Mouse (Mus musculus) spleen, embryonic (tissue): ENCODE measurements around the gene Ywhab.

Source experiments
- CTCF ChIA-PET: fragments of 350-600 bp; sonication (Branson Sonifier 250); formaldehyde crosslinking; loops from one replicate; lab custom pipeline; 2022; lab: Charles Lee

The Ywhab gene

GRCm38 (mm10) chr2:163994654-163994976 lies at the start of gene Ywhab:
Gene Ywhab (plus strand): TSS chr2:163994960.
- CTCF ChIA-PET: no interaction called here

GRCm38 (mm10) chr2:163946221-163946620 lies 48.5 kb upstream of the Ywhab start:
- CTCF ChIA-PET: no interaction called here

- CTCF ChIA-PET: no interaction called here
Observed at GRCm38 (mm10) chr2:163947976-163948375, 46.8 kb upstream of the Ywhab start.

- CTCF ChIA-PET: no interaction called here
Observed at GRCm38 (mm10) chr2:163951770-163952169, 43.0 kb upstream of the Ywhab start.

GRCm38 (mm10) chr2:163953622-163954310 lies 41.0 kb upstream of the Ywhab start:
- CTCF ChIA-PET: no interaction called here

- CTCF ChIA-PET: interaction anchor here (0.7 kb wide), 1 partner anchor 48 kb away, joined by 6 read pairs; no protein-coding TSS in a partner anchor
Observed at GRCm38 (mm10) chr2:163964606-163965560, 29.9 kb upstream of the Ywhab start.

GRCm38 (mm10) chr2:163965706-163966105 lies 29.1 kb upstream of the Ywhab start:
- CTCF ChIA-PET: no interaction called here

- CTCF ChIA-PET: no interaction called here
Observed at GRCm38 (mm10) chr2:163968581-163968980, 26.2 kb upstream of the Ywhab start.

GRCm38 (mm10) chr2:163970326-163970725 lies 24.4 kb upstream of the Ywhab start:
- CTCF ChIA-PET: no interaction called here

- CTCF ChIA-PET: no interaction called here
Observed at GRCm38 (mm10) chr2:163974056-163974455, 20.7 kb upstream of the Ywhab start.

GRCm38 (mm10) chr2:163976448-163976847 lies 18.3 kb upstream of the Ywhab start:
- CTCF ChIA-PET: no interaction called here

GRCm38 (mm10) chr2:163987233-163987632 lies 7.5 kb upstream of the Ywhab start:
- CTCF ChIA-PET: no interaction called here

- CTCF ChIA-PET: no interaction called here
Observed at GRCm38 (mm10) chr2:163992871-163993270, 1.9 kb upstream of the Ywhab start.

- CTCF ChIA-PET: no interaction called here
Observed at GRCm38 (mm10) chr2:163994977-163995862, 460 bp downstream of the Ywhab start.

GRCm38 (mm10) chr2:163996275-163996674 lies 1.5 kb downstream of the Ywhab start:
- CTCF ChIA-PET: no interaction called here

GRCm38 (mm10) chr2:163996899-163997298 lies 2.1 kb downstream of the Ywhab start:
- CTCF ChIA-PET: interaction anchor here (0.5 kb wide), 1 partner anchor 785 kb away, joined by 18 read pairs; no protein-coding TSS in a partner anchor

GRCm38 (mm10) chr2:163998981-163999380 lies 4.2 kb downstream of the Ywhab start:
- CTCF ChIA-PET: no interaction called here

GRCm38 (mm10) chr2:164002637-164003036 lies 7.9 kb downstream of the Ywhab start:
- CTCF ChIA-PET: no interaction called here

- CTCF ChIA-PET: no interaction called here
Observed at GRCm38 (mm10) chr2:164004503-164004902, 9.7 kb downstream of the Ywhab start.

GRCm38 (mm10) chr2:164006932-164007331 lies 12.2 kb downstream of the Ywhab start:
- CTCF ChIA-PET: no interaction called here

GRCm38 (mm10) chr2:164007547-164007946 lies 12.8 kb downstream of the Ywhab start:
- CTCF ChIA-PET: no interaction called here
